12 mouse cellular contexts compared by ENCODE assay signal in genomic region chr16:92612546-92612945, GRCm38 (mm10).
A peak's percentile ranks its signal among the peaks of the same experiment; 100 is the strongest.
DNase-seq lines count a peak whose midpoint lies in the region; ATAC-seq and TF ChIP-seq lines count a peak whose summit lies in the region.
"Had no signal": no experiment of that assay in that cellular context is flagged by ENCODE, and none has a peak within 500 bp of the region (broad histone marks: within the 10 kb centered on the region; RNA-seq: fewer than 3 reads in every experiment).

No protein-coding gene starts in this region.

- 0 out of 2 replicates have a peak, but pooled peaks cover 2% of the 10 kb centered on the region for H3K9me3 ChIP-seq in lung, embryonic 14.5 days (ENCODE audit: low read depth, low read length)
- H3K9me3 ChIP-seq: kidney, embryonic 15.5 days; liver, embryonic 15.5 days had no signal

- no peak for TF ChIP-seq CTCF in layer of hippocampus, adult 2 months (conservative IDR thresholded peaks at IDR 0.05)
- no peak for TF ChIP-seq CTCF in lung, embryonic 14.5 days (IDR thresholded peaks at IDR 0.05; ENCODE audit: low read depth)

- no peak overlapping the region for H3K4me3 ChIP-seq in layer of hippocampus, adult 2 months
- no peak overlapping the region for H3K4me3 ChIP-seq in lung, embryonic 14.5 days (ENCODE audit: low read depth, low read length)
- H3K4me3 ChIP-seq: kidney, embryonic 15.5 days; left cerebral cortex, adult 2 months; liver, embryonic 15.5 days had no signal

- H3K36me3 ChIP-seq in lung, embryonic 14.5 days (ENCODE audit: insufficient read depth): no peaks in the 10 kb centered on the region
- H3K36me3 ChIP-seq: kidney, embryonic 15.5 days had no signal

- no peaks in the 10 kb centered on the region for H3K27me3 ChIP-seq in lung, embryonic 14.5 days (ENCODE audit: insufficient read depth, low read length)
- H3K27me3 ChIP-seq: liver, embryonic 15.5 days had no signal

- 13% methylated on average over 8 of the region's 8 CpGs for WGBS in lung, embryonic 14.5 days

- ATAC-seq in lung, embryonic 14.5 days (ENCODE audit: insufficient read depth): peak; percentile 47; the same call in 1 of the 2 replicates
- ATAC-seq in CD4-positive, CD25-positive, alpha-beta regulatory T cell, adult 4 months: no peak
- ATAC-seq: hindbrain, postnatal 0 days had no signal

- no peak overlapping the region for H3K9ac ChIP-seq in lung, embryonic 14.5 days
- H3K9ac ChIP-seq: kidney, embryonic 15.5 days; liver, embryonic 15.5 days had no signal

- peaks cover 3% of the 10 kb centered on the region; the same call in 1 of the 2 replicates for H3K4me1 ChIP-seq in lung, embryonic 14.5 days (ENCODE audit: insufficient read depth)

- no peak overlapping the region for H3K27ac ChIP-seq in layer of hippocampus, adult 2 months
- H3K27ac ChIP-seq in lung, embryonic 14.5 days (ENCODE audit: low read depth): no peak overlapping the region
- H3K27ac ChIP-seq: hindbrain, postnatal 0 days; kidney, embryonic 15.5 days; left cerebral cortex, adult 2 months; liver, embryonic 15.5 days; stomach, postnatal 0 days had no signal

- peak; percentile 40 for DNase-seq in layer of hippocampus, adult 11-12 months (ENCODE audit: low spot score)
- DNase-seq in layer of hippocampus, adult 2 months (ENCODE audit: low spot score in 2 of 2): no peak
- peak; percentile 54 for DNase-seq in embryo, embryonic 11 days
- DNase-seq in lung, embryonic 14.5 days: peak; percentile 78
- peak; percentile 52 to 53 for DNase-seq in monocyte, adult 2 months (ENCODE audit: low read depth in 1 of 2, low spot score in 2 of 2)
- DNase-seq in cerebellum, postnatal 25 days: no peak

- H3K4me2 ChIP-seq in lung, embryonic 14.5 days: no peak overlapping the region
- H3K4me2 ChIP-seq: kidney, embryonic 15.5 days; liver, embryonic 15.5 days had no signal

Comparison
In these comparisons a context has a peak if more than half of its experiments do, and no peak if none do; other contexts are left out.
1. DNase-seq: peak in layer of hippocampus, adult 11-12 months (single experiment), embryo, embryonic 11 days (single experiment), lung, embryonic 14.5 days (single experiment) and monocyte, adult 2 months (2 of 2); none in layer of hippocampus, adult 2 months (0 of 2) and cerebellum, postnatal 25 days (0 of 2).